Mouse (Mus musculus): ENCODE results near the gene Cipc. TPM values are rescaled to one million over a fixed set of nuclear protein-coding genes. Genes with fewer than 3 reads are reported as not detected.

Gene Cipc
- total RNA-seq, 1 experiment from 2014 or later = 26.2 TPM

DNA sequence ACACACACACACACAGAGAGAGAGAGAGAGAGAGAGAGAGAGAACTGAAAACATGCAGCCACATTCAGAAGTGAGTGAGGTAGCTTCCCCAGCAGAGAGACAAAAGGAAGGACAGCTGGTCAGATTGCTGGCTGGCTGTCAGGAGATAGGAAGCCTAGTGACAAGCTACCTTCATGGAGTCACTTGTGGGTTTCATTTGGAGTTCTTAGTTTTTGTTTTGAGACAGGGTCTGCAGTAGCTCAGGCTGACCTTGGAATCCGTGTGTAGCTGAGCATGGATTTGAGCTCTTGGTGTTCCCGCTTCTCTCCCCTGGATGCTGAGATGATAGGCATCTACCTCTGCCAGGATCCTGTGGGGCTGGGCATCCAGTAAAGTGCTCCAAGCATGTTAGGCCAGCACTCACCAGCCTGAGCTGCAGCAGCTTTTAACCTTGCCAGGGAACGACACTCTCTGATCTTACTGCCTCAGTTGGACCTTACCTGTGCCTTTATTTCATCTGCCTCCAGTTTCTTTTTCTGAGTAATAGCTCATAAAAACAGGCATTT lies 14.0 kb downstream of the Cipc start:
- DNase-seq = no peak

- no peak for DNase-seq
These were observed 14.9 kb downstream of the Cipc start for GRCm38 (mm10) chr12:86961589-86962344.

DNA sequence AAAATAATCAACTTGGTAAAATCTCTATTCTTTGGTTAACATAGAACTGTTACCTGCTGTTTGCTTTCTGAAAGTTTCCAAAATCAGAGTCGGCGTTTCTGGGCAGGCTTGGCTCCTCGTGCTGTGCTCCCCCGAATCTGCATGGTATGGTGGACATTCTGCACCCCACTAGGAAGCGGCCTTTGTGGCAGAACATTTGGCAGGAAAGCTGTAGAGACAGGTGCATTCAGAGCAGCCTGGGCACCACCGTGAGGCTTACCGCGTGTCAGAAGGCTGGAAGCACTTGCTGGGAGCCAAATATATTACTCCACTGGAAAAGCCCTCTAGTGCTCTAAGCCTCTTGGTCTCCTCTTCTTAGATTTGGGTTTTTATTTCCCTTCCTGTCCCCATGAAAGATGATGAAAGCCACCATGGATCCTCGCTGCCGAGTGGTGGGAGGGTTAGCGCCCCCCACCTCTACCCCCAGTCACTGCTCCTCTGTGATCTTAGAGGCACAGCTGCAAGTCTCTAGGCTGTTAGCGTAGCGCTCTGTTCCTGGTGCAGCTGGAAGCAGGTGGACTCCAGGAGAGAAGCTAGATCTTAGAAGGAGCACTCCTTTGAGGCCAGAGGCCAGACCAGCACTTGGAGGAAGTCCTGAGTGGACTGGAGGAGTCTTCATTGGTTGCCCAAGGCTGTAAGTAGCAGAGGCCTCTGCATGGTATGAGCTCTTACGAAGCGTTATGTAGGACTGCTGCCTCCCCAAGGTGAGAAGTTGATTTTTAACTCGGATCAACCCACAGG lies 17.6 kb downstream of the Cipc start:
- DNase-seq = no peak

GRCm38 (mm10) chr12:86965237-86965799 lies 18.5 kb downstream of the Cipc start:
- DNase-seq = no peak

- no peak for DNase-seq
These were observed 21.8 kb downstream of the Cipc start for GRCm38 (mm10) chr12:86968468-86969219.

DNA sequence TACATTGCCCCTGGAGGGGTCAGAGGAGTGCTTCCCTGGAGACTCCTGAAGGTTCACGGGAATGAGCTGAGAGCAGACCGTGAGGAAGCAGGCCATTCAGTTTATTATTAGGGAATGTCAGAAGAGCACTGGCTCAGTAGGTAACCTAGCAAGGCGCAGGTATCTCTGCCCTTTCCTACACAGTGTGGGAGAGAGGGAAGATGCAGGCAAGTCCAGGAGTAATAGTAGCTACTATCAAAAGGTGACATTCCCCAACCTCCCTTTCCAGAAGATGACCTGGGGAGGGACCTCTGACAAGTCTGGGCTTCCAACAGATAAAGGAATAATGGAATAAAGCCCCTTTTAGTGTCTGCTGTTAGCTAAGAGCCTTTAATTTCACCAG lies 22.4 kb downstream of the Cipc start:
- DNase-seq = no peak

- no peak for DNase-seq
These were observed 24.2 kb downstream of the Cipc start for GRCm38 (mm10) chr12:86971089-86971488.

- DNase-seq = peak; percentile 82
These were observed 26.4 kb downstream of the Cipc start for GRCm38 (mm10) chr12:86973216-86973615.

DNA sequence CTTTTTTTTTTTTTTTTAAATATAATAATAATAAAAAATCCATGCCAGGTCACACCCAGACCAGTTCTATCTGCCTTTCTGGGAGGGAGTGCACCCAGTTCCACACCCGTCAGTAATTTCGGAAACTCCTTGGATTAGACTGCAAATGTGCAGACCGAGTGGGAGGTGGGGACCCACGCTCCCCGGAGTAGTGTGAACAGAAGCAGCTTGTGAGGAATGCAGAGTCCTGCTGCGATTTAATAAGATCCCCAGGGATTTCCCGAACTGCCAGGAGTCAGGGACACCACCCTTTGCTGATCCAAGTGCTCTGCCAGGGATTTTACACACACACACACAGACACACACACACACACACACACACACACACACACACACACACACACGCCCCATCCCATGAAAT lies 26.9 kb downstream of the Cipc start:
- no peak for DNase-seq

- peak; percentile 83 for DNase-seq
These were observed 27.8 kb downstream of the Cipc start for GRCm38 (mm10) chr12:86974387-86975288.

- DNase-seq = no peak
These were observed 28.9 kb downstream of the Cipc start for GRCm38 (mm10) chr12:86975761-86976160.

GRCm38 (mm10) chr12:86976511-86977168 lies 29.8 kb downstream of the Cipc start:
- DNase-seq = no peak

DNA sequence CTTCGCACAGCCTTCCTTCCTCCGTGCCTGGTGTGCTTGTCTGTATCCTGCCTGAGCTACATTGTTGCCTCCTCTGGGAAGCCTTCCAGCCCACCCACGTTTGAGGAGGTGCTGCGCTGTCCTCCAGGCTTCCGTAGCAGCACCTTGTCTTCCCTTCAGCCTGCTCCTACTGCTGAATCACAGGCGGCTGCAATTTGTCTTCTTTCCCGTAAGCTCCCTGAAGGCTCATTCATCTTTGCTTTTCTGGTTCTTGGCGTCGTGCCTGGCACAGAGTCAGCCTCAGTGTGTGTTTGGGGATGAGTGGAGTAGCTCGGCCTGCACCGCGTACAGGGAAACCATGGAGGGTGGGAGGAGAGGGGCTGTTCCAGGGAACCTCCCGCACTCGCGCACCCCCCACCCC lies 31.0 kb downstream of the Cipc start:
- peak; percentile 75 for DNase-seq

DNA sequence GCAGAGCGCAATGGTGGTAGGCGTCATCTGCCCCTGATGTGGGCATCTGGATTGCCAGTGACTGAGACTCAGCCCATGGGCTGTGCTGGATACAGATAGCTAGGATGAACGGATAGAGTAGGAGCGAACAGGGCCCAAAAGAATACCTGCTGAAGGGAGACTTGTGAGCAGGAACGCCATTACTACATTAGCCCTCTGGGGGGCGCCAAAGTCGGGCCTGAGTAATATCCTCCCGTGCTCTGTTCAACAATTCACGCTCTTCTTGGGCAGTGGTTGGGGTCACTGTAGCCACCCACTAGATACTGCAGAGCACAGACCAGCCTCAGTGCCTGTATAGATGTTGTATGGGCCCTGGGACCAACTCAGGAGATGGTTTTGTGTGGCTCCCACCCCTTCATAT lies 34.3 kb downstream of the Cipc start:
- DNase-seq = no peak

GRCm38 (mm10) chr12:86983470-86984193 lies 36.8 kb downstream of the Cipc start:
- DNase-seq = peak; percentile 86

DNA sequence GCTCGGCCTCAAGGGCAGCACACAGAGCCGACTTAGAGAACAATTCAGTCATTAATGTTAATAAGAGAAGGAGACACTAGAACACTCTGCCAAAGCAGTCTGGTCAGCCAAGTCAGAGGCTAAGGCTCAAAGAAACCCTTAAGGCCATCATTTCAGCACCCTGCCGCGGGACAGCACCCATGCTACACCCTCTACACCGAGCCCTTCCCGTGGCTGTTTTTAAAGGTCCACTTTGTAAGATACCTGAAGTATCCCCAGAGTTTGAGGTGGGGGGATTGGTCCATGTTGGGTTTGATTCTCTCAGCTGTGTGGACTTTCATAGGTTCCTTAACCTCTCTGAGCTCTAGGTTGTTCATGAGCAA lies 37.3 kb downstream of the Cipc start:
- DNase-seq = peak; percentile 72

DNA sequence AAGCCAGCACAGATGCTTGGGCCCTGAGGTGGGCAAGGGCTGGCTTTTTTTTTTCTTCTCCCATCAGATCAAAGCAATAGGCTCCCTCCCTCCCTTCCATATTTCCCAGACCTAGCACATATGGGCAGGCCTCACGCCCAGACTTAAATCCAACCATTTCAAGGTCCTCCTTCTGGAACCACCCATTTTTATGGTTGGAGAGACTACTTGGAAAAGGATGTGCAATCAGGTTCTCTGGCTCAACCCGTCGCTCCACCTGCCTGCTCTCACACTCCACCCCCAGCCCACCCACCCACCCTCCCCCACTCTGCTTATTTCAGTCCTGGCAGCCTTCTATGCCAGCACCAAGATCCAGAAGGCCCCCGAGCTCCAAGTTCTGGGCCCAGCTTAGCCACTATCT lies 39.7 kb downstream of the Cipc start:
- no peak for DNase-seq

GRCm38 (mm10) chr12:86988227-86988626 lies 41.4 kb downstream of the Cipc start:
- no peak for DNase-seq

DNA sequence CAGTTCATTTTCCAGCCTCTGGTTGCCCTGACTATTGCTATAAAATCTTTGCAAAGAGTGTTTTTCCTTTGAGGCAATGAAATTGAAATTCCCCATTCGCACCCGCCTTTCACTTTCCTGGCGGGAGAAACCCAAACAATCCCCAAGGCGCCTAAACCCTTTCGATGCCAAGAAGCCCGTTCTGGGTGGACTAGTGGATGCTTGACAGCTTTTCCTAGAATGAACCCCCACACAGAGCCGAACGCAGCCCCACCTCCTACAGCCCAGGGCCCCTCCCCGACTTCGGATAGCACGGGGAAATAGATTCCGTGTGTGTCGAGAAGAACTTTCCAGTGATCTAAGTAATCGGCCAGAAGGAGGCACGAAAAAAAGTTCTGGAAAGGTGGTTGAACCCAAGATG lies 42.5 kb downstream of the Cipc start:
- no peak for DNase-seq
